Comparison of ENCODE assay signal across 9 mouse cellular contexts in the genomic region with DNA sequence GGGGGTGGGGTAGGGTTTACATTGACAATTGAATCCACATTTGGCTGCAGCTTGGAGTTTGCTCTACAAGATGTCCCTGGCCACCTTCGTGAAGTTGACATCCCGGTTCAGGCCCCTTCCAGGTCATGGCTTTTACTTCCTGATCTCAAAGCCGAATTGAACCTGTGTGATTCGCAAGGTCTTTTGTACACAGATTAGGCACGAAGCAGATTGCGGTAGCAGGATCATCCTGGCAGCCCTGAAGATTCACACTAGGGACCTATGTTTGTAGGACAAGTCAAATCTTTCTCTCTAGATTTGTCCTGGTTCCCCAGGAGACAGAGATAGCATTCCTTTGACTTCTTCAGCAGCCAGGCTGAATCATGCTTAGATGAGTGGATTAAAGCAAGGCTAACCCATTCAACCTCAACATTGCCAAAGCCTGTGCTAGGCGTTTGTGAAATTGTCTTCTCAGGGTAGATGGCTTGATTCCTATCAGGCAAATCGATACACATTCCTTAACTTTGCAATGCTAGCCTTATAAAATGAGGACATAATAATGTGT.
DNase-seq lines count a peak whose midpoint lies in the region; ATAC-seq and TF ChIP-seq lines count a peak whose summit lies in the region.
"Had no signal": no experiment of that assay in that cellular context is flagged by ENCODE, and none has a peak within 500 bp of the region (broad histone marks: within the 10 kb centered on the region; RNA-seq: fewer than 3 reads in every experiment).

No protein-coding gene starts in this region.

- DNase-seq in kidney, adult 11 months = no peak
- DNase-seq in hindbrain, postnatal 0 days (ENCODE audit: low spot score) = no peak
- peak; percentile 36 for DNase-seq in neural tube, embryonic 10.5 days (ENCODE audit: extremely low spot score, low spot score)
- DNase-seq in layer of hippocampus, adult 9-10 months (ENCODE audit: low spot score) = no peak
- no peak for DNase-seq in kidney, adult 2 months
- DNase-seq in gastrocnemius, postnatal 14 days = no peak
- DNase-seq: heart, postnatal 36 days had no signal

- H3K27me3 ChIP-seq in kidney, embryonic 14.5 days (ENCODE audit: control insufficient read depth, insufficient read depth, low read length) = no peaks in the 10 kb centered on the region
- H3K27me3 ChIP-seq in embryonic facial prominence, embryonic 15.5 days = no peaks in the 10 kb centered on the region; the same call in 1 of the 2 replicates
- no peaks in the 10 kb centered on the region for H3K27me3 ChIP-seq in hindbrain, postnatal 0 days (ENCODE audit: insufficient read depth, low read length)
- no peaks in the 10 kb centered on the region for H3K27me3 ChIP-seq in kidney, adult 2 months (replicated peaks; ENCODE audit: control insufficient read depth, insufficient read depth, low read length)

- peaks cover 19% of the 10 kb centered on the region; the same call in 1 of the 2 replicates for H3K4me1 ChIP-seq in kidney, embryonic 14.5 days (ENCODE audit: control insufficient read depth, insufficient read depth, low read length)
- H3K4me1 ChIP-seq in embryonic facial prominence, embryonic 15.5 days = peaks cover 27% of the 10 kb centered on the region
- H3K4me1 ChIP-seq in hindbrain, postnatal 0 days (ENCODE audit: insufficient read depth, low read length) = no peaks in the 10 kb centered on the region; the same call in 1 of the 2 replicates
- H3K4me1 ChIP-seq in kidney, adult 2 months (ENCODE audit: control insufficient read depth, insufficient read depth, low read length) = peaks cover 16% of the 10 kb centered on the region

- TF ChIP-seq POLR2A in kidney, adult 2 months (IDR thresholded peaks at IDR 0.05; ENCODE audit: low read depth, low read length) = no peak

- no peak overlapping the region for H3K4me3 ChIP-seq in kidney, embryonic 14.5 days (ENCODE audit: low read length)
- H3K4me3 ChIP-seq in embryonic facial prominence, embryonic 15.5 days (replicated peaks) = no peak overlapping the region
- H3K4me3 ChIP-seq in hindbrain, postnatal 0 days (ENCODE audit: low read length) = no peak overlapping the region
- H3K4me3 ChIP-seq in kidney, adult 2 months (ENCODE audit: insufficient read depth, low read depth, low read length) = no peak overlapping the region

- H3K9me3 ChIP-seq in kidney, embryonic 14.5 days (ENCODE audit: control insufficient read depth, low read length) = no peaks in the 10 kb centered on the region
- H3K9me3 ChIP-seq in embryonic facial prominence, embryonic 15.5 days (replicated peaks) = no peaks in the 10 kb centered on the region
- no peaks in the 10 kb centered on the region for H3K9me3 ChIP-seq in hindbrain, postnatal 0 days (ENCODE audit: low read length)

- 42% methylated on average over 8 of the region's 8 CpGs for WGBS in kidney, embryonic 14.5 days
- 33% methylated on average over 8 of the region's 8 CpGs for WGBS in embryonic facial prominence, embryonic 15.5 days
- 18% methylated on average over 8 of the region's 8 CpGs for WGBS in hindbrain, postnatal 0 days
- WGBS in kidney, adult 2 months = 75% methylated on average over 8 of the region's 8 CpGs

- no peak for ATAC-seq in kidney, embryonic 14.5 days (ENCODE audit: low FRiP score, low TSS enrichment)
- no peak for ATAC-seq in embryonic facial prominence, embryonic 15.5 days (ENCODE audit: insufficient number of reproducible peaks, low FRiP score, low TSS enrichment, low read depth)
- ATAC-seq in hindbrain, postnatal 0 days = no peak

- H3K27ac ChIP-seq in kidney, embryonic 14.5 days (ENCODE audit: low read depth, low read length) = no peak overlapping the region
- no peak overlapping the region for H3K27ac ChIP-seq in embryonic facial prominence, embryonic 15.5 days (replicated peaks)
- H3K27ac ChIP-seq in hindbrain, postnatal 0 days = no peak overlapping the region
- H3K27ac ChIP-seq in kidney, adult 2 months (ENCODE audit: insufficient read depth, low read depth, low read length) = no peak overlapping the region

- H3K36me3 ChIP-seq in kidney, embryonic 14.5 days (ENCODE audit: control insufficient read depth, insufficient read depth, low read length) = no peaks in the 10 kb centered on the region
- H3K36me3 ChIP-seq in embryonic facial prominence, embryonic 15.5 days = no peaks in the 10 kb centered on the region
- no peaks in the 10 kb centered on the region for H3K36me3 ChIP-seq in hindbrain, postnatal 0 days (ENCODE audit: insufficient read depth, low read length)
- H3K36me3 ChIP-seq in kidney, adult 2 months (ENCODE audit: control insufficient read depth, insufficient read depth, low read length) = no peaks in the 10 kb centered on the region; the same call in 1 of the 2 replicates

- TF ChIP-seq CTCF in hindbrain, postnatal 0 days (IDR thresholded peaks at IDR 0.05; ENCODE audit: low read depth) = no peak
- TF ChIP-seq CTCF in kidney, adult 2 months (conservative IDR thresholded peaks at IDR 0.05; ENCODE audit: insufficient read depth, insufficient read length, low read depth, low read length) = no peak

- no peak overlapping the region for H3K4me2 ChIP-seq in kidney, embryonic 14.5 days (replicated peaks; ENCODE audit: low read depth, low read length)
- H3K4me2 ChIP-seq in embryonic facial prominence, embryonic 15.5 days (replicated peaks) = peak overlapping the region; percentile 73; the same call in 1 of the 2 replicates
- peak overlapping the region; percentile 72 for H3K4me2 ChIP-seq in hindbrain, postnatal 0 days (ENCODE audit: low read depth, low read length)

- intact Hi-C loops in gastrocnemius, postnatal 14 days (cut with DNase I; ENCODE audit: low total_unique reads) = no loop called here

- H3K9ac ChIP-seq in kidney, embryonic 14.5 days (ENCODE audit: low read depth, low read length) = 0 out of 2 replicates have a peak overlapping the region, but pooled peaks have one; percentile 4
- no peak overlapping the region for H3K9ac ChIP-seq in embryonic facial prominence, embryonic 15.5 days
- no peak overlapping the region for H3K9ac ChIP-seq in hindbrain, postnatal 0 days (replicated peaks; ENCODE audit: low read length)
